11 mouse cellular contexts compared by ENCODE assay signal in the genomic region with DNA sequence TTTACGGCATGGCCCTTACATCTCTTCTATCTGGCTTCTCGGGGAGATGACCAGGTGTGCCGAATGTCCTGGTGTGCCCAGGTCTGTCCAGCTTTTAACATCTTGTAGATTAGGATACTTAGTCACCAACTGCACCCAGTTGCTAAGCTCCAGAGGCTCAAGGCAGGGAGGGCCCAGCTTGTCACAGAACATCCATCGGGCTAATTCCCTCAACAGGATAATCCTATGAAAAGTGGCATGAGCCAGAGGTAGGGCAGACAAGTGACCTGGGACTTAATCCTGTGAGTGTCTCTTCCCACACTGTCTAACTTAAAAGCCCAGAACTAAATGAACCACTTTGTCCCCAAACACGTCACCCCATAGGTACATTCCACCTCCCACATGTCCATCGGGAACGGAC. TPM values are rescaled to one million over a fixed set of nuclear protein-coding genes. Genes with fewer than 3 reads are reported as not detected.
DNase-seq lines count a peak whose midpoint lies in the region; ATAC-seq and TF ChIP-seq lines count a peak whose summit lies in the region.
"Had no signal": no experiment of that assay in that cellular context is flagged by ENCODE, and none has a peak within 500 bp of the region (broad histone marks: within the 10 kb centered on the region; RNA-seq: fewer than 3 reads in every experiment).

No protein-coding gene starts in this region.

- peak overlapping the region; percentile 74 for H3K9ac ChIP-seq in hindbrain, embryonic 13.5 days

- H3K27me3 ChIP-seq in hindbrain, embryonic 13.5 days, result 0 out of 2 replicates have a peak, but pooled peaks cover 20% of the 10 kb centered on the region
- H3K27me3 ChIP-seq in midbrain, embryonic 10.5 days (ENCODE audit: low read depth, poor library complexity, severe bottlenecking), result peaks cover 48% of the 10 kb centered on the region

- no peaks in the 10 kb centered on the region for H3K9me3 ChIP-seq in hindbrain, embryonic 13.5 days
- no peaks in the 10 kb centered on the region for H3K9me3 ChIP-seq in midbrain, embryonic 10.5 days (replicated peaks)
- H3K9me3 ChIP-seq: liver, embryonic 13.5 days; megakaryocyte, embryonic 14.5 days had no signal

- peak overlapping the region; percentile 80 for H3K4me2 ChIP-seq in hindbrain, embryonic 13.5 days

- H3K4me3 ChIP-seq in left cerebral cortex, adult 2 months, result peak overlapping the region; percentile 71
- peak overlapping the region; percentile 48 for H3K4me3 ChIP-seq in hindbrain, embryonic 13.5 days
- peak overlapping the region; percentile 58 for H3K4me3 ChIP-seq in midbrain, embryonic 10.5 days

- peaks cover 19% of the 10 kb centered on the region for H3K4me1 ChIP-seq in hindbrain, embryonic 13.5 days (replicated peaks)
- peaks cover 21% of the 10 kb centered on the region for H3K4me1 ChIP-seq in midbrain, embryonic 10.5 days

- TF ChIP-seq CTCF in left cerebral cortex, adult 2 months (IDR thresholded peaks at IDR 0.05), result no peak

- no peaks in the 10 kb centered on the region for H3K36me3 ChIP-seq in hindbrain, embryonic 13.5 days
- no peaks in the 10 kb centered on the region for H3K36me3 ChIP-seq in midbrain, embryonic 10.5 days
- H3K36me3 ChIP-seq: liver, embryonic 13.5 days had no signal

- H3K27ac ChIP-seq in left cerebral cortex, adult 2 months, result no peak overlapping the region
- no peak overlapping the region for H3K27ac ChIP-seq in hindbrain, embryonic 13.5 days
- H3K27ac ChIP-seq in midbrain, embryonic 10.5 days (replicated peaks), result no peak overlapping the region
- H3K27ac ChIP-seq: liver, embryonic 13.5 days had no signal

- ATAC-seq in hindbrain, embryonic 13.5 days (ENCODE audit: low FRiP score), result no peak

- DNase-seq in left cerebral cortex, adult 2 months (ENCODE audit: extremely low spot score in 1 of 2, low spot score in 2 of 2), result no peak
- DNase-seq in left cerebral cortex, adult 9 months (ENCODE audit: low spot score in 2 of 2), result no peak
- no peak for DNase-seq in midbrain, embryonic 10.5 days (ENCODE audit: low spot score)
- DNase-seq in retina, postnatal 1 day, result peak; percentile 74
- DNase-seq in ovary, postnatal 10 days (ENCODE audit: low spot score), result no peak
- no peak for DNase-seq in layer of hippocampus, postnatal 10 days (ENCODE audit: low spot score in 2 of 2)
- DNase-seq: cerebellum, postnatal 14 days; heart, adult 11 months; liver, embryonic 13.5 days had no signal

- intact Hi-C loops in left cerebral cortex, adult 2 months (cut with DNase I), result loop anchor here (5.0 kb wide), 1 partner anchor 50 kb away; no protein-coding TSS in a partner anchor

- 88% methylated on average over 7 of the region's 7 CpGs for WGBS in hindbrain, embryonic 13.5 days
- WGBS in midbrain, embryonic 10.5 days, result 70% methylated on average over 7 of the region's 7 CpGs

RNA-seq across cellular contexts. Expression of gene Rgs9, which starts 0.9 kb away (rescaled TPM):
- total RNA-seq in left cerebral cortex, adult 2 months (2021), result 10 to 100 TPM; 20.3 to 44.5 TPM
- 6.2 and 7.6 TPM in 2 replicates for polyA plus RNA-seq in hindbrain, embryonic 13.5 days (2015; fragmentation: Nextera tagmentation; extraction: Ambion mirVana)
- polyA plus RNA-seq in midbrain, embryonic 10.5 days (2016; fragmentation: Nextera tagmentation; extraction: Ambion mirVana), result 1.6 and 2.2 TPM in 2 replicates
- 10 to 100 TPM; 20.8 to 23.9 TPM for total RNA-seq in layer of hippocampus, postnatal 10 days (2021)
